Mouse (Mus musculus) lung, postnatal 0 days (tissue): Measurements from ENCODE around the gene Magix. TPM values are rescaled to one million over a fixed set of nuclear protein-coding genes. Genes with fewer than 3 reads are reported as not detected.

Source experiments
- ATAC-seq: fragments of 200-750 bp; cut with Nextera tagmentation; 2 replicates; pipeline ENCODE4 v1.8.0; 2017; ENCODE audit warnings: moderate library complexity
- DNase-seq: peaks from one replicate; pipeline ENCODE4 v3.0.0-alpha.2; 2016; ENCODE audit warnings: low spot score
- H3K27ac ChIP-seq: fragments of 300-500 bp; sonication (generic); 2 replicates; pipeline ENCODE4 v1.5.1; 2014; ENCODE audit warnings: antibody characterized with exemption, mild to moderate bottlenecking, low read length, mixed read lengths
- H3K27me3 ChIP-seq: fragments of 300-500 bp; sonication (generic); replicated peaks from 2 replicates; pipeline ENCODE4 v1.6.1; 2014; ENCODE audit warnings: low read length, mixed read lengths; ENCODE audit not compliant: insufficient read depth
- H3K36me3 ChIP-seq: fragments of 300-500 bp; sonication (generic); 2 replicates; pipeline ENCODE4 v1.6.1; 2014; ENCODE audit warnings: low read length, mixed read lengths; ENCODE audit not compliant: insufficient read depth
- H3K4me1 ChIP-seq: fragments of 300-500 bp; sonication (generic); 2 replicates; pipeline ENCODE4 v1.6.1; 2014; ENCODE audit warnings: antibody characterized with exemption, low read depth, low read length, mixed read lengths; ENCODE audit not compliant: insufficient read depth
- H3K4me2 ChIP-seq: fragments of 300-500 bp; sonication (generic); replicated peaks from 2 replicates; pipeline ENCODE4 v1.6.1; 2014; ENCODE audit warnings: low read depth, mild to moderate bottlenecking, low read length, moderate library complexity, mixed read lengths
- H3K4me3 ChIP-seq: fragments of 300-500 bp; sonication (generic); 2 replicates; pipeline ENCODE4 v1.5.1; 2014; ENCODE audit warnings: low read depth, low read length
- H3K9ac ChIP-seq: fragments of 300-500 bp; sonication (generic); replicated peaks from 2 replicates; pipeline ENCODE4 v1.6.1; 2014; ENCODE audit warnings: low read depth, mild to moderate bottlenecking
- H3K9me3 ChIP-seq: fragments of 300-500 bp; sonication (generic); 2 replicates; pipeline ENCODE4 v1.6.1; 2016; ENCODE audit warnings: low read length, mixed read lengths
- CTCF ChIP-seq: IDR thresholded peaks from 2 replicates; pipeline ENCODE4 v1.5.1; 2016; ENCODE audit warnings: antibody characterized with exemption, mild to moderate bottlenecking
- EP300 ChIP-seq: IDR thresholded peaks from 2 replicates; pipeline ENCODE4 v1.6.1; 2016; ENCODE audit warnings: antibody characterized with exemption, mild to moderate bottlenecking, control low read depth
- WGBS: fragments of 180-500 bp; shearing (Covaris S2); extraction: QIAGEN DNeasy Blood & Tissue Kit; methylation state at CpG from one replicate; pipeline ENCODE4 v1.1.7; 2014; 5-methylcytosine and 5-hydroxymethylcytosine counted together
- polyA plus RNA-seq: library from polyadenylated mRNA; unstranded; fragments of >200 nt; fragmentation: Nextera tagmentation; extraction: Ambion mirVana; gene quantifications from 2 replicates; pipeline ENCODE4 v1.2.1, GENCODE M21; 2015

Gene Magix
- polyA plus RNA-seq, 1 experiment from 2014 or later: 3.5 TPM

- H3K9ac ChIP-seq: peak within 1 kb of the TSS; percentile 39; the same call in 1 of the 2 replicates
- no peak for TF ChIP-seq EP300
- no peak for TF ChIP-seq CTCF
- H3K36me3 ChIP-seq: no peaks in the 10 kb centered on the region
- peak; percentile 96 for DNase-seq
- ATAC-seq: peak; percentile 98
- H3K4me1 ChIP-seq: no peaks in the 10 kb centered on the region
- peak within 1 kb of the TSS; percentile 50 for H3K4me2 ChIP-seq
- WGBS: 9% methylated on average over 31 of the region's 33 CpGs
- H3K27me3 ChIP-seq: no peaks in the 10 kb centered on the region
- H3K27ac ChIP-seq: peak within 1 kb of the TSS; percentile 54; the same call in 1 of the 2 replicates
- peak within 1 kb of the TSS; percentile 54 for H3K4me3 ChIP-seq
- no peaks in the 10 kb centered on the region for H3K9me3 ChIP-seq
These were observed 15.9 kb upstream of the Magix start, which contains the start of gene Gpkow for GRCm38 (mm10) chrX:7696954-7697381. Gpkow (plus strand) TSS chrX:7697131.

GRCm38 (mm10) chrX:7696520-7696919 lies 15.5 kb upstream of the Magix start:
- 32% methylated on average over 6 of the region's 6 CpGs for WGBS
- no peaks in the 10 kb centered on the region for H3K27me3 ChIP-seq
- H3K9ac ChIP-seq: no peak overlapping the region
- DNase-seq (no peak), ATAC-seq (peak; percentile 11; the same call in 1 of the 2 replicates)
- TF ChIP-seq EP300 (no peak), CTCF (no peak)
- H3K9me3 ChIP-seq: no peaks in the 10 kb centered on the region
- no peaks in the 10 kb centered on the region for H3K4me1 ChIP-seq
- 0 out of 2 replicates have a peak overlapping the region, but pooled peaks have one; percentile 27 for H3K4me2 ChIP-seq
- H3K4me3 ChIP-seq: 0 out of 2 replicates have a peak overlapping the region, but pooled peaks have one; percentile 54
- no peak overlapping the region for H3K27ac ChIP-seq
- no peaks in the 10 kb centered on the region for H3K36me3 ChIP-seq

- WGBS: 27% methylated on average over 4 of the region's 4 CpGs
- Histone ChIP-seq H3K4me2 (no peak overlapping the region), H3K27me3 (no peaks in the 10 kb centered on the region), H3K4me1 (no peaks in the 10 kb centered on the region), H3K4me3 (no peak overlapping the region), H3K36me3 (no peaks in the 10 kb centered on the region), H3K9me3 (no peaks in the 10 kb centered on the region), H3K9ac (no peak overlapping the region), H3K27ac (no peak overlapping the region)
- no peak for ATAC-seq
- DNase-seq: peak; percentile 42
- TF ChIP-seq CTCF: peak; percentile 67
- TF ChIP-seq EP300: no peak
These were observed 11.8 kb upstream of the Magix start for GRCm38 (mm10) chrX:7692862-7693261.

GRCm38 (mm10) chrX:7690486-7690885 lies 9.4 kb upstream of the Magix start:
- H3K4me2 ChIP-seq: no peak overlapping the region
- no peaks in the 10 kb centered on the region for H3K4me1 ChIP-seq
- H3K27me3 ChIP-seq: no peaks in the 10 kb centered on the region
- no peaks in the 10 kb centered on the region for H3K36me3 ChIP-seq
- DNase-seq (peak; percentile 67), ATAC-seq (peak; percentile 89)
- no peak overlapping the region for H3K4me3 ChIP-seq
- H3K9ac ChIP-seq: no peak overlapping the region
- H3K27ac ChIP-seq: no peak overlapping the region
- no peak for TF ChIP-seq EP300
- TF ChIP-seq CTCF: no peak
- H3K9me3 ChIP-seq: no peaks in the 10 kb centered on the region
- WGBS: 50% methylated on average over 3 of the region's 3 CpGs

- no peak overlapping the region for H3K27ac ChIP-seq
- no peaks in the 10 kb centered on the region for H3K36me3 ChIP-seq
- H3K4me2 ChIP-seq: no peak overlapping the region
- TF ChIP-seq CTCF (no peak), EP300 (no peak)
- no peak overlapping the region for H3K4me3 ChIP-seq
- no peaks in the 10 kb centered on the region for H3K27me3 ChIP-seq
- no peak overlapping the region for H3K9ac ChIP-seq
- H3K4me1 ChIP-seq: no peaks in the 10 kb centered on the region
- ATAC-seq: no peak
- no peak for DNase-seq
- no peaks in the 10 kb centered on the region for H3K9me3 ChIP-seq
- WGBS: 100% methylated on average over 2 of the region's 2 CpGs
These were observed 7.3 kb upstream of the Magix start for GRCm38 (mm10) chrX:7688321-7688720.

- Histone ChIP-seq H3K4me3 (no peak overlapping the region; the same call in 1 of the 2 replicates), H3K4me2 (peak overlapping the region; percentile 52), H3K9me3 (no peaks in the 10 kb centered on the region), H3K9ac (no peak overlapping the region), H3K27ac (no peak overlapping the region), H3K27me3 (no peaks in the 10 kb centered on the region), H3K4me1 (no peaks in the 10 kb centered on the region), H3K36me3 (no peaks in the 10 kb centered on the region)
- WGBS: 27% methylated on average over 10 of the region's 12 CpGs
- ATAC-seq: no peak
- no peak for TF ChIP-seq EP300
- no peak for TF ChIP-seq CTCF
- no peak for DNase-seq
These were observed 1.0 kb downstream of the Magix start for GRCm38 (mm10) chrX:7680057-7680412.
